Mouse (Mus musculus): ENCODE data around the gene Baiap2l2. TPM values are rescaled to one million over a fixed set of nuclear protein-coding genes. Genes with fewer than 3 reads are reported as not detected.

The Baiap2l2 gene
- polyA plus RNA-seq, 1 experiment from 2014 or later: 3.1 TPM

Other genes starting within 250 kb of the Baiap2l2 start
- gene Galr3, start 243.7 kb downstream of the Baiap2l2 start, polyA plus RNA-seq (2015; fragmentation: Nextera tagmentation; extraction: Ambion mirVana): not detected in 2 replicates
- 57.0 and 61.0 TPM in 2 replicates for gene Ankrd54, start 222.6 kb downstream of the Baiap2l2 start, polyA plus RNA-seq (2015; fragmentation: Nextera tagmentation; extraction: Ambion mirVana)
- 223 and 225 TPM in 2 replicates for gene Eif3l, start 210.4 kb downstream of the Baiap2l2 start, polyA plus RNA-seq (2015; fragmentation: Nextera tagmentation; extraction: Ambion mirVana)
- gene Micall1, start 176.6 kb downstream of the Baiap2l2 start, polyA plus RNA-seq (2015; fragmentation: Nextera tagmentation; extraction: Ambion mirVana): 7.5 and 8.8 TPM in 2 replicates
- 240 and 281 TPM in 2 replicates for gene Polr2f, start 144.5 kb downstream of the Baiap2l2 start, polyA plus RNA-seq (2015; fragmentation: Nextera tagmentation; extraction: Ambion mirVana)
- 9.9 and 10.8 TPM in 2 replicates for gene 1700088E04Rik, start 144.3 kb downstream of the Baiap2l2 start, polyA plus RNA-seq (2015; fragmentation: Nextera tagmentation; extraction: Ambion mirVana)
- gene Sox10, start 120.3 kb downstream of the Baiap2l2 start, polyA plus RNA-seq (2015; fragmentation: Nextera tagmentation; extraction: Ambion mirVana): 0.65 and 0.92 TPM in 2 replicates
- gene Pick1, start 56.4 kb downstream of the Baiap2l2 start, polyA plus RNA-seq (2015; fragmentation: Nextera tagmentation; extraction: Ambion mirVana): 35.1 and 42.8 TPM in 2 replicates
- 0.31 and 0.46 TPM in 2 replicates for gene Gm49486, start 56.1 kb downstream of the Baiap2l2 start, polyA plus RNA-seq (2015; fragmentation: Nextera tagmentation; extraction: Ambion mirVana)
- 0.21 and 0.24 TPM in 2 replicates for gene Slc16a8, start 30.8 kb downstream of the Baiap2l2 start, polyA plus RNA-seq (2015; fragmentation: Nextera tagmentation; extraction: Ambion mirVana)
- gene Pla2g6, start 42.9 kb upstream of the Baiap2l2 start, polyA plus RNA-seq (2015; fragmentation: Nextera tagmentation; extraction: Ambion mirVana): 19.1 and 20.2 TPM in 2 replicates
- gene Maff, start 61.1 kb upstream of the Baiap2l2 start, polyA plus RNA-seq (2015; fragmentation: Nextera tagmentation; extraction: Ambion mirVana): 4.8 and 5.3 TPM in 2 replicates
- gene Tmem184b, start 118.0 kb upstream of the Baiap2l2 start, polyA plus RNA-seq (2015; fragmentation: Nextera tagmentation; extraction: Ambion mirVana): 76.4 and 76.5 TPM in 2 replicates
- gene Csnk1e, start 170.0 kb upstream of the Baiap2l2 start, polyA plus RNA-seq (2015; fragmentation: Nextera tagmentation; extraction: Ambion mirVana): 97.2 and 99.0 TPM in 2 replicates
- gene Kcnj4, start 219.7 kb upstream of the Baiap2l2 start, polyA plus RNA-seq (2015; fragmentation: Nextera tagmentation; extraction: Ambion mirVana): 0.09 TPM in 1 of 2 replicates, not detected in the other
- gene Kdelr3, start 230.9 kb upstream of the Baiap2l2 start, polyA plus RNA-seq (2015; fragmentation: Nextera tagmentation; extraction: Ambion mirVana): 89.6 and 91.0 TPM in 2 replicates

Measured in lung, embryonic 15.5 days (tissue).